Mouse (Mus musculus): ENCODE data around the gene Camsap3. TPM values are rescaled to one million over a fixed set of nuclear protein-coding genes. Genes with fewer than 3 reads are reported as not detected.
A peak's percentile ranks its signal among the peaks of the same experiment; 100 is the strongest.

Camsap3 gene
- total RNA-seq, 2 experiments from 2014 or later, result 0.36 to 0.54 TPM

- intact Hi-C loops (cut with DNase I), result no loop called here
- DNase-seq, result no peak
Observed at GRCm38 (mm10) chr8:3599219-3599618, 12.1 kb downstream of the Camsap3 start.

- intact Hi-C loops (cut with DNase I), result no loop called here
Observed at GRCm38 (mm10) chr8:3600401-3600800, 13.3 kb downstream of the Camsap3 start.

GRCm38 (mm10) chr8:3603439-3603838 lies 16.3 kb downstream of the Camsap3 start:
- no peak for DNase-seq
- intact Hi-C loops (cut with DNase I), result no loop called here

More at GRCm38 (mm10) chr8:3600401-3600800, 13.3 kb downstream of the Camsap3 start:
- peak; percentile 39 to 54 for DNase-seq

GRCm38 (mm10) chr8:3606593-3606992 lies 19.5 kb downstream of the Camsap3 start:
- DNase-seq, result no peak
- intact Hi-C loops (cut with DNase I), result no loop called here

- no peak for DNase-seq
- intact Hi-C loops (cut with DNase I), result no loop called here
Observed at GRCm38 (mm10) chr8:3607822-3608221, 20.7 kb downstream of the Camsap3 start.

- no peak for DNase-seq
- intact Hi-C loops (cut with DNase I), result no loop called here
Observed at GRCm38 (mm10) chr8:3609046-3609815, 22.1 kb downstream of the Camsap3 start.

- intact Hi-C loops (cut with DNase I), result no loop called here
- DNase-seq, result no peak
Observed at GRCm38 (mm10) chr8:3609816-3610150, 22.7 kb downstream of the Camsap3 start.

- intact Hi-C loops (cut with DNase I), result no loop called here
- DNase-seq, result peak; percentile 97
Observed at GRCm38 (mm10) chr8:3621199-3621970, 34.3 kb downstream of the Camsap3 start, which contains the start of the genes Xab2 and Pet100. TSS of gene Xab2 (minus strand) at chr8:3621316. TSS of gene Pet100 (plus strand) at chr8:3621548.

GRCm38 (mm10) chr8:3622119-3622518 lies 35.0 kb downstream of the Camsap3 start:
- no peak for DNase-seq
- intact Hi-C loops (cut with DNase I), result no loop called here

GRCm38 (mm10) chr8:3625445-3625844 lies 38.4 kb downstream of the Camsap3 start, which contains the start of gene Pcp2:
TSS of gene Pcp2 (minus strand) at chr8:3625545.
- no peak for DNase-seq
- intact Hi-C loops (cut with DNase I), result loop anchor here (5.0 kb wide), 1 partner anchor 47 kb away; the partner anchor contains the start of gene Fcor

GRCm38 (mm10) chr8:3626971-3627370 lies 39.9 kb downstream of the Camsap3 start:
- no peak for DNase-seq
- intact Hi-C loops (cut with DNase I), result loop anchor here (5.0 kb wide), 1 partner anchor 45 kb away; the partner anchor contains the start of gene Fcor

- intact Hi-C loops (cut with DNase I), result loop anchor here (5.0 kb wide), 1 partner anchor 44 kb away; the partner anchor contains the start of gene Fcor
- no peak for DNase-seq
Observed at GRCm38 (mm10) chr8:3628014-3628413, 40.9 kb downstream of the Camsap3 start.

- intact Hi-C loops (cut with DNase I), result no loop called here
- no peak for DNase-seq
Observed at GRCm38 (mm10) chr8:3630647-3631477, 43.8 kb downstream of the Camsap3 start, which contains the start of gene Stxbp2. TSS of gene Stxbp2 (plus strand) at chr8:3630955.

GRCm38 (mm10) chr8:3631478-3631875 lies 44.4 kb downstream of the Camsap3 start:
- no peak for DNase-seq
- intact Hi-C loops (cut with DNase I), result no loop called here

- peak in 1 of 2 experiments; percentile 15 for DNase-seq
- intact Hi-C loops (cut with DNase I), result no loop called here
Observed at GRCm38 (mm10) chr8:3645804-3646203, 58.7 kb downstream of the Camsap3 start.

GRCm38 (mm10) chr8:3646824-3647531 lies 59.9 kb downstream of the Camsap3 start:
- no peak for DNase-seq
- intact Hi-C loops (cut with DNase I), result no loop called here

- intact Hi-C loops (cut with DNase I), result no loop called here
- DNase-seq, result no peak
Observed at GRCm38 (mm10) chr8:3647561-3647960, 60.5 kb downstream of the Camsap3 start.

GRCm38 (mm10) chr8:3648268-3648667 lies 61.2 kb downstream of the Camsap3 start:
- intact Hi-C loops (cut with DNase I), result no loop called here
- no peak for DNase-seq

- intact Hi-C loops (cut with DNase I), result no loop called here
- no peak for DNase-seq
Observed at GRCm38 (mm10) chr8:3648990-3649389, 61.9 kb downstream of the Camsap3 start.

GRCm38 (mm10) chr8:3652845-3653244 lies 65.8 kb downstream of the Camsap3 start:
- intact Hi-C loops (cut with DNase I), result no loop called here
- DNase-seq, result no peak

Data from gastrocnemius, postnatal 36 days (tissue).